Mouse (Mus musculus): ENCODE results near the gene Mospd3.

GRCm38 (mm10) chr5:137553411-137553837 is 47.4 kb downstream of the Mospd3 start, which contains the start of gene Actl6b:
- TF ChIP-seq MAFK (IDR thresholded peaks at IDR 0.05; ENCODE audit: insufficient read depth, low read depth, low read length) (no peak), CHD2 (IDR thresholded peaks at IDR 0.05; ENCODE audit: low read depth, low read length) (no peak)

Measured in ES-E14 (cell line).